Mouse (Mus musculus): ENCODE data around the gene Setmar. TPM values are rescaled to one million over a fixed set of nuclear protein-coding genes. Genes with fewer than 3 reads are reported as not detected.

Gene Setmar
- polyA plus RNA-seq, 1 experiment: 3.6 TPM

DNA sequence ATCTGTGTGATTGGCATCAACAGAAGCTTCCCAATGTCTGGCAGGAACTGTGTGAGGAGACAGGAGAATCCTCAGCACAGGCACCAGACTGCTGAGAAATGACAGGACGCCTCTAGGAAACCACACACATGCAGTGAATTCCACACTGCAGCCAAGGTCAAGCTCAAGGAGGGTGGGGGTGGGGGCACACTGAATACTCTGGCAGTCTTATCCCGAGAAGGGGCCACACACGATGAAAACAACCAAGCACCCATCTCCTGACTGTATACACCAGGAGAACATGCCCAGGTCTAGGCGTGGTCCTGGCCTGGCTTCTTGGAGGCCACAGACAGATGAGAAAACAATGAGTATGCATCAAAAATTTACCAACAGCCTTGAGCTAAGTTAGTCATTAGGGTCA is 45.5 kb downstream of the Setmar start:
- WGBS: 56% methylated on average over 4 of the region's 4 CpGs
- Histone ChIP-seq H3K4me3 (ENCODE audit: insufficient read depth, low read depth, low read length) (no peak overlapping the region), H3K27me3 (replicated peaks; ENCODE audit: control insufficient read depth, insufficient read depth, low read length) (no peaks in the 10 kb centered on the region), H3K36me3 (ENCODE audit: control insufficient read depth, insufficient read depth, low read length) (no peaks in the 10 kb centered on the region), H3K4me1 (ENCODE audit: control insufficient read depth, insufficient read depth, low read length) (0 out of 2 replicates have a peak, but pooled peaks cover 3% of the 10 kb centered on the region), H3K27ac (ENCODE audit: insufficient read depth, low read depth, low read length) (no peak overlapping the region)
- peak; percentile 22 for DNase-seq
- TF ChIP-seq CTCF (conservative IDR thresholded peaks at IDR 0.05; ENCODE audit: insufficient read depth, insufficient read length, low read depth, low read length) (no peak), POLR2A (IDR thresholded peaks at IDR 0.05; ENCODE audit: low read depth, low read length) (no peak)

DNA sequence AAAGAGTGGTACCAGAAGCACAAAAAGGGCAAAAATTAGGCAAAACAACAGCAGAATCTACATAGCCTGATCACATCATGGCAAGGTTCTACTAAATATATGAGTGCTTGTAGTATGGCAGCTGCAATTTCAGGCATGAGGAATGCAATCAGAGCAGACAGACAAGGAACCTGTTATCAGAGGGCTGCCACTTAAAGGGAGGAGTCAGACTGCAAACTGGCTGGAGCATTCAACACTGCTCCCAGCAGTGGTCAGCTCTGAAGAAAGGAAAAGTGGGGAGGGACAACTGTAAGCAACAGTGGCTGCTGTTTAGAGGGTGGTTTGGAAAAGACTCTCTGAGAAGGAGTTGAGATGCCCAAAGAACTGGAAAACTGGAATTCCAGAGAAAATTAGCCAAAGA is 46.8 kb downstream of the Setmar start:
- Histone ChIP-seq H3K36me3 (ENCODE audit: control insufficient read depth, insufficient read depth, low read length) (no peaks in the 10 kb centered on the region), H3K27ac (ENCODE audit: insufficient read depth, low read depth, low read length) (no peak overlapping the region), H3K4me1 (ENCODE audit: control insufficient read depth, insufficient read depth, low read length) (0 out of 2 replicates have a peak, but pooled peaks cover 3% of the 10 kb centered on the region), H3K4me3 (ENCODE audit: insufficient read depth, low read depth, low read length) (no peak overlapping the region), H3K27me3 (replicated peaks; ENCODE audit: control insufficient read depth, insufficient read depth, low read length) (no peaks in the 10 kb centered on the region)
- no peak for DNase-seq
- TF ChIP-seq POLR2A (IDR thresholded peaks at IDR 0.05; ENCODE audit: low read depth, low read length) (no peak), CTCF (conservative IDR thresholded peaks at IDR 0.05; ENCODE audit: insufficient read depth, insufficient read length, low read depth, low read length) (no peak)

DNA sequence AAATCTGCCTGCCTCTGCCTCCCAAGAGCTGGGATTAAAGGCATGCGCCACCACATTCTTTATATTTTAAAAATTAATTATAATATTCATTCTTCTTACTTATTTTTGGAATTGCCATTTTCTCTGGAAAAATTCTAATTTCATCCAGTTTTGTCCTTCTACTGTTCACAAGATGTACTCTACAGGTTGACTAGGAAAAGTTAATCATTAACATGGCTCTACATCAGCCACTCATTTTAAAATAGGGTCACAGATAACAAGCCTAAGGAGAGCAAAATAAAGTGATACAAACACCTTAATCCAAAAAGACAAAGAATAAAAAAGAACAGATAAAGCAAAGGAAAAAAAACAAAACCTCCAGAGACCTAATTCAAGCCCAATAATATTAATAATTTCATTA is 50.1 kb downstream of the Setmar start:
- H3K27me3 ChIP-seq (replicated peaks; ENCODE audit: control insufficient read depth, insufficient read depth, low read length): no peaks in the 10 kb centered on the region
- 82% methylated on average over 1 of the region's 1 CpGs for WGBS
- TF ChIP-seq POLR2A (IDR thresholded peaks at IDR 0.05; ENCODE audit: low read depth, low read length) (no peak), CTCF (conservative IDR thresholded peaks at IDR 0.05; ENCODE audit: insufficient read depth, insufficient read length, low read depth, low read length) (no peak)
- H3K36me3 ChIP-seq (ENCODE audit: control insufficient read depth, insufficient read depth, low read length): no peaks in the 10 kb centered on the region
- DNase-seq: no peak
- peaks cover 7% of the 10 kb centered on the region; the same call in 1 of the 2 replicates for H3K4me1 ChIP-seq (ENCODE audit: control insufficient read depth, insufficient read depth, low read length)
- H3K27ac ChIP-seq (ENCODE audit: insufficient read depth, low read depth, low read length): no peak overlapping the region
- H3K4me3 ChIP-seq (ENCODE audit: insufficient read depth, low read depth, low read length): no peak overlapping the region

DNA sequence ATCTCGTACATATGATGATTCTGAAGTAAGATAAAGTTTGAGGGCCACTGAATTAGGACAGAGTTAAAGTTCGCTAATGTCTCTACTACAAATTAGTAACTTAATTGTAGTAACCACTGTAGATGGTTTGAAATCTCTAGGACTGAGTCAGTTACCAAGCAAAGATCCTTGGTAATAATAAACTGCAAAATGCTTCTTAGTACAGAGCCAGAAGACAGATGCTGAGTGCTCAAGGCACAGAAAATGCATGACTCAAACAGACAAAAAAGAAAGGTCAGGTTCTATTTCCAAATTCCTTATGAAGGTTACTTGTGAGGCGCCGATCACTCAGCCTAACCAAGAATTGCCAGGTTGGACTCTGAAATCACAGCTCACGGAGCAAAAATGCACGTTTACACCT is 53.0 kb downstream of the Setmar start:
- no peak overlapping the region for H3K4me3 ChIP-seq (ENCODE audit: insufficient read depth, low read depth, low read length)
- no peaks in the 10 kb centered on the region for H3K36me3 ChIP-seq (ENCODE audit: control insufficient read depth, insufficient read depth, low read length)
- TF ChIP-seq CTCF (conservative IDR thresholded peaks at IDR 0.05; ENCODE audit: insufficient read depth, insufficient read length, low read depth, low read length): no peak
- no peak for TF ChIP-seq POLR2A (IDR thresholded peaks at IDR 0.05; ENCODE audit: low read depth, low read length)
- no peaks in the 10 kb centered on the region for H3K27me3 ChIP-seq (replicated peaks; ENCODE audit: control insufficient read depth, insufficient read depth, low read length)
- DNase-seq: peak; percentile 27
- H3K27ac ChIP-seq (ENCODE audit: insufficient read depth, low read depth, low read length): no peak overlapping the region
- 62% methylated on average over 6 of the region's 6 CpGs for WGBS
- peaks cover 4% of the 10 kb centered on the region; the same call in 1 of the 2 replicates for H3K4me1 ChIP-seq (ENCODE audit: control insufficient read depth, insufficient read depth, low read length)

DNA sequence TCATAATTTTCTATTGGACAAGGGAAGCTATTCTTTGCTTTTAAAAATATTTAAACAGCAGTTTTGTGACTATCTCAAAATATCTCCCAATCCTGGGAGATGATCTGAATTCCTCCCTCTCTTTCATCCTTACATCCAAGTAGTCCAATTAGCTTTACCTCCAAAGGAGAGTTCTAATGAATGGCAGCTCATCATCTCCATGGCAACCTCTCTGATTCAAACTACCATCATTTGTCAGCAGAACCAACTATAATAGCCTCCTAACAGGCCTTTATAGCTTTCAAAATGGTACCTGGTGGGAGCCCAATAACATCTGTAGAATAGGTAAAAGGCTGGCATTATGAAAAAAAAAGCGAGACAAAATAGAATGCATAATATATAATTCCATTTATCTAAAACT is 60.6 kb downstream of the Setmar start:
- DNase-seq: no peak
- H3K27me3 ChIP-seq (replicated peaks; ENCODE audit: control insufficient read depth, insufficient read depth, low read length): no peaks in the 10 kb centered on the region
- TF ChIP-seq CTCF (conservative IDR thresholded peaks at IDR 0.05; ENCODE audit: insufficient read depth, insufficient read length, low read depth, low read length) (no peak), POLR2A (IDR thresholded peaks at IDR 0.05; ENCODE audit: low read depth, low read length) (no peak)
- no peak overlapping the region for H3K27ac ChIP-seq (ENCODE audit: insufficient read depth, low read depth, low read length)
- 100% methylated on average over 1 of the region's 1 CpGs for WGBS
- no peaks in the 10 kb centered on the region for H3K36me3 ChIP-seq (ENCODE audit: control insufficient read depth, insufficient read depth, low read length)
- H3K4me1 ChIP-seq (ENCODE audit: control insufficient read depth, insufficient read depth, low read length): no peaks in the 10 kb centered on the region
- H3K4me3 ChIP-seq (ENCODE audit: insufficient read depth, low read depth, low read length): no peak overlapping the region

DNA sequence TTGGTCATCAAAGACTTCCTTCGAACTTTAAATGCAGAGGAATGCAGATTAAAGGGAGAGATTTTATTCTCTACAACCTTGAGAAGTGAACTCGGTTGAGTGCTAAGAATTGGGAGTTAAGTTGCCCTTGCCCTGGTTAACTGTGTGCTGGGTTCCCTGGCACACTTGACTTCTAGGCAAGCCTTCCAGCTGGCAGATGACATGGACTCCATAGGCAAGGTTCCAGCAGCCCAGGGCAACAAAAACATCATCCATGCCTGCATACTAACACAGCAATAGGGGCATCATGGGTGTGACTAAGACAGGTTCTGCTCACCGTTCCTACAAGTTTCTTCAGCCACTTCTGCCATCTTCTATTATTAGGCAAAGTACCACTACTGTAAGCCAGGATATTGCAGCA is 61.8 kb downstream of the Setmar start:
- WGBS: 84% methylated on average over 3 of the region's 3 CpGs
- Histone ChIP-seq H3K4me3 (ENCODE audit: insufficient read depth, low read depth, low read length) (no peak overlapping the region), H3K36me3 (ENCODE audit: control insufficient read depth, insufficient read depth, low read length) (no peaks in the 10 kb centered on the region), H3K27me3 (replicated peaks; ENCODE audit: control insufficient read depth, insufficient read depth, low read length) (no peaks in the 10 kb centered on the region), H3K4me1 (ENCODE audit: control insufficient read depth, insufficient read depth, low read length) (no peaks in the 10 kb centered on the region), H3K27ac (ENCODE audit: insufficient read depth, low read depth, low read length) (no peak overlapping the region)
- DNase-seq: peak; percentile 35
- TF ChIP-seq POLR2A (IDR thresholded peaks at IDR 0.05; ENCODE audit: low read depth, low read length): no peak
- no peak for TF ChIP-seq CTCF (conservative IDR thresholded peaks at IDR 0.05; ENCODE audit: insufficient read depth, insufficient read length, low read depth, low read length)

Other genes starting within 250 kb of the Setmar start
- gene Sumf1, start 120.5 kb downstream of the Setmar start, polyA plus RNA-seq (2012; rRNA removed): 37.6 and 46.0 TPM in 2 replicates
- gene Itpr1, start 148.1 kb downstream of the Setmar start, polyA plus RNA-seq (2012; rRNA removed): 68.2 and 74.5 TPM in 2 replicates

Measured in kidney, adult 2 months (tissue).